Mouse (Mus musculus): ENCODE measurements around the gene Chst11.

DNA sequence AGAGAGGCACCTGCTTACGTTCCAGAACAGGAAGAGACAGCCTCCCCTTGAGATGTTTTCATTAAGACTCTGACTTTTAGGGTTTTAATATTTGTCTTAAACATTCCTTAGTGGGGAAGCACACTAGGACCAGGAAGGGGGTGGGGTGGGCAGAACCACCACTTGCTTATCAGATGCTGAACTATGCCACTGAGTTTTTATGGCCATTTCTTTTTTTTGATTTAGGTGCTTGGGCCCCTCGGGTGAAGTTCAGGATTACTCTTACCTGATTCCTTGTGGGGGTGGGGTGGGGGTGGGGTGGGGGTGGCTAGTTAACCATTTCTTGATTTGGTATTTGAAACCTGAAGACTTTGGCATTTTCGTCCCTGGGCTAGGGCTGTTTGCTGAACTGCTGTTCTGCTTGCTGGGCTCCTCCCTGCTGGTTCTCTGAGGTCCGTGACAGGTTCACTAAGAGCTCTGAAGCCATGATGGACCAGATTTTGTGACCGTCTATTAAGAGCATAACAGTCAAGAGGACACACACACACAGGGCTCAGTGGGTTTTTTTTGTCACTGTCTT, 44.9 kb downstream of the Chst11 start:
- TF ChIP-seq CTCF (IDR thresholded peaks at IDR 0.05; ENCODE audit: insufficient read depth, low read length) (no peak), POLR2A (IDR thresholded peaks at IDR 0.05; ENCODE audit: borderline replicate concordance, extremely low read depth, low read depth, low read length) (no peak)
